Mouse (Mus musculus): ENCODE data around the gene Trpc4ap.

- no peak for TF ChIP-seq POLR2A (IDR thresholded peaks at IDR 0.05; ENCODE audit: borderline replicate concordance, extremely low read depth, insufficient read depth, insufficient read length, poor library complexity, severe bottlenecking)
- TF ChIP-seq CTCF (IDR thresholded peaks at IDR 0.05; ENCODE audit: borderline replicate concordance, extremely low read depth, insufficient read depth, insufficient read length), result no peak
Measured at GRCm38 (mm10) chr2:155681874-155682273, 10.3 kb downstream of the Trpc4ap start.

All from brain, embryonic 14.5 days (tissue).